Mouse (Mus musculus) layer of hippocampus, adult 8-10 months (tissue): ENCODE data around the gene Slc35b1. TPM values are rescaled to one million over a fixed set of nuclear protein-coding genes. Genes with fewer than 3 reads are reported as not detected.

Experiments
- DNase-seq, 2 experiments: peaks; one replicate each; pipeline ENCODE4 v3.0.0; 2022; ENCODE audit warnings: low spot score in 2 of 2
- total RNA-seq, 4 experiments: library from RNA; stranded (reverse); gene quantifications; 2 replicates each; pipeline ENCODE4 v1.2.4; 2022

The Slc35b1 gene
- total RNA-seq, result 10 to 100 TPM; 59.4 to 78.3 (median 73.1) TPM

- DNase-seq, result peak; percentile 97 to 98
Measured at GRCm38 (mm10) chr11:95384319-95384972, at the start of gene Slc35b1. Slc35b1 (plus strand) TSS chr11:95384692.

- DNase-seq, result peak; percentile 68 to 77
Measured at GRCm38 (mm10) chr11:95336568-95337128, 47.8 kb upstream of the Slc35b1 start, which contains the start of gene Fam117a. Fam117a (plus strand) TSS chr11:95337018.

GRCm38 (mm10) chr11:95337129-95337813 lies 47.2 kb upstream of the Slc35b1 start:
- peak in 1 of 2 experiments; percentile 29 for DNase-seq

GRCm38 (mm10) chr11:95337846-95338342 lies 46.6 kb upstream of the Slc35b1 start:
- no peak for DNase-seq

- no peak for DNase-seq
Measured at GRCm38 (mm10) chr11:95339471-95340021, 44.9 kb upstream of the Slc35b1 start.

- no peak for DNase-seq
Measured at GRCm38 (mm10) chr11:95340259-95340658, 44.2 kb upstream of the Slc35b1 start.

- DNase-seq, result no peak
Measured at GRCm38 (mm10) chr11:95340664-95341063, 43.8 kb upstream of the Slc35b1 start.

- no peak for DNase-seq
Measured at GRCm38 (mm10) chr11:95343180-95343579, 41.3 kb upstream of the Slc35b1 start.

GRCm38 (mm10) chr11:95344181-95344580 lies 40.3 kb upstream of the Slc35b1 start:
- no peak for DNase-seq

- DNase-seq, result no peak
Measured at GRCm38 (mm10) chr11:95350289-95350688, 34.2 kb upstream of the Slc35b1 start.

GRCm38 (mm10) chr11:95350960-95351359 lies 33.5 kb upstream of the Slc35b1 start:
- no peak for DNase-seq

GRCm38 (mm10) chr11:95352686-95353085 lies 31.8 kb upstream of the Slc35b1 start:
- no peak for DNase-seq

- no peak for DNase-seq
Measured at GRCm38 (mm10) chr11:95353226-95353625, 31.3 kb upstream of the Slc35b1 start.

- no peak for DNase-seq
Measured at GRCm38 (mm10) chr11:95354228-95354944, 30.1 kb upstream of the Slc35b1 start.

- no peak for DNase-seq
Measured at GRCm38 (mm10) chr11:95354945-95355660, 29.4 kb upstream of the Slc35b1 start.

- DNase-seq, result no peak
Measured at GRCm38 (mm10) chr11:95355661-95356011, 28.9 kb upstream of the Slc35b1 start.

- no peak for DNase-seq
Measured at GRCm38 (mm10) chr11:95356039-95356438, 28.5 kb upstream of the Slc35b1 start.

GRCm38 (mm10) chr11:95356469-95357273 lies 27.8 kb upstream of the Slc35b1 start:
- DNase-seq, result no peak

GRCm38 (mm10) chr11:95358263-95358662 lies 26.2 kb upstream of the Slc35b1 start:
- DNase-seq, result no peak

- DNase-seq, result no peak
Measured at GRCm38 (mm10) chr11:95364388-95364787, 20.1 kb upstream of the Slc35b1 start.
